10 mouse cellular contexts compared by ENCODE assay signal in the genomic region with DNA sequence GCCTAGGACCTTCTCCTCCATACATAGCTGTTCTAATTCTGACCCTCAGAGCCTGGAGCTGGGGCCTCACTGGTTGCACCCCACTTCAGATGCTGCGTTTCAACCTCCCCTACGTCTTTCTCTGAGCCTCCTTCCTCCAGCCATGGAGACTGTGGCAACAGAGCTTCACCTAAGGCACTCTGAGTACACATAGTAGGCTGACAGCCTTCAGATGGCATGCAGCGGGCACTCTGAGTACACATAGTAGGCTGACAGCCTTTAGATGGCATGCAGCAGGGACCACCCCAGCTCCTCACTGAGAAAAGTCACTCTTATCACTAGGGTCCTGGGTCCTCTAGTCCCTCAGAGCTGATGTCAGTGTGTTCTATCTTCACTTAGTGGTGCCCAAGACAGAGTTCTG.
DNase-seq lines count a peak whose midpoint lies in the region; ATAC-seq lines count a peak whose summit lies in the region.
"Had no signal": no experiment of that assay in that cellular context is flagged by ENCODE, and none has a peak within 500 bp of the region (broad histone marks: within the 10 kb centered on the region; RNA-seq: fewer than 3 reads in every experiment).

No protein-coding gene starts in this region.

- H3K9me3 ChIP-seq in midbrain, embryonic 10.5 days (replicated peaks), result no peaks in the 10 kb centered on the region
- H3K9me3 ChIP-seq in midbrain, embryonic 11.5 days (ENCODE audit: control insufficient read depth, low read length), result no peaks in the 10 kb centered on the region
- 0 out of 2 replicates have a peak, but pooled peaks cover 4% of the 10 kb centered on the region for H3K9me3 ChIP-seq in forebrain, embryonic 16.5 days (ENCODE audit: control insufficient read depth, low read length)
- H3K9me3 ChIP-seq in limb, embryonic 10.5 days (replicated peaks), result no peaks in the 10 kb centered on the region
- no peaks in the 10 kb centered on the region for H3K9me3 ChIP-seq in neural tube, embryonic 13.5 days
- H3K9me3 ChIP-seq in kidney, embryonic 14.5 days (ENCODE audit: control insufficient read depth, low read length), result no peaks in the 10 kb centered on the region
- H3K9me3 ChIP-seq: heart, embryonic 15.5 days had no signal

- no peak overlapping the region for H3K4me3 ChIP-seq in midbrain, embryonic 10.5 days
- no peak overlapping the region for H3K4me3 ChIP-seq in midbrain, embryonic 11.5 days (ENCODE audit: low read depth, low read length)
- no peak overlapping the region for H3K4me3 ChIP-seq in forebrain, embryonic 16.5 days (replicated peaks; ENCODE audit: low read length)
- H3K4me3 ChIP-seq in limb, embryonic 10.5 days, result no peak overlapping the region
- no peak overlapping the region for H3K4me3 ChIP-seq in neural tube, embryonic 13.5 days
- H3K4me3 ChIP-seq in kidney, embryonic 14.5 days (ENCODE audit: low read length), result no peak overlapping the region
- H3K4me3 ChIP-seq: erythroblast, embryonic 14.5 days; heart, embryonic 15.5 days had no signal

- peaks cover 19% of the 10 kb centered on the region for H3K4me1 ChIP-seq in midbrain, embryonic 10.5 days
- H3K4me1 ChIP-seq in midbrain, embryonic 11.5 days (ENCODE audit: control insufficient read depth, insufficient read depth, low read length), result peaks cover 8% of the 10 kb centered on the region; the same call in 1 of the 2 replicates
- peaks cover 17% of the 10 kb centered on the region for H3K4me1 ChIP-seq in forebrain, embryonic 16.5 days (replicated peaks; ENCODE audit: control insufficient read depth, insufficient read depth, low read length)
- H3K4me1 ChIP-seq in limb, embryonic 10.5 days, result peaks cover 26% of the 10 kb centered on the region
- H3K4me1 ChIP-seq in neural tube, embryonic 13.5 days (replicated peaks), result peaks cover 18% of the 10 kb centered on the region
- no peaks in the 10 kb centered on the region for H3K4me1 ChIP-seq in kidney, embryonic 14.5 days (ENCODE audit: control insufficient read depth, insufficient read depth, low read length)
- H3K4me1 ChIP-seq: heart, embryonic 15.5 days had no signal

- ATAC-seq in midbrain, embryonic 11.5 days (ENCODE audit: low FRiP score), result no peak
- ATAC-seq in forebrain, embryonic 16.5 days, result no peak
- ATAC-seq in neural tube, embryonic 13.5 days (ENCODE audit: low read depth), result peak; percentile 16; the same call in 1 of the 2 replicates
- no peak for ATAC-seq in kidney, embryonic 14.5 days (ENCODE audit: low FRiP score, low TSS enrichment)

- DNase-seq in midbrain, embryonic 10.5 days (ENCODE audit: low spot score), result no peak
- no peak for DNase-seq in midbrain, embryonic 11.5 days (ENCODE audit: low spot score, missing footprints)
- no peak for DNase-seq in limb, embryonic 10.5 days (ENCODE audit: low spot score)
- no peak for DNase-seq in kidney, postnatal 4 days
- no peak for DNase-seq in c-Kit-positive CD71-positive TER-119-positive erythroid progenitor cells, embryonic 14.5 days (ENCODE audit: low spot score)

- WGBS in midbrain, embryonic 10.5 days, result 88% methylated on average over 3 of the region's 3 CpGs
- WGBS in midbrain, embryonic 11.5 days, result 90% methylated on average over 3 of the region's 3 CpGs
- WGBS in forebrain, embryonic 16.5 days, result 88% methylated on average over 3 of the region's 3 CpGs
- WGBS in limb, embryonic 10.5 days, result 87% methylated on average over 3 of the region's 3 CpGs
- 91% methylated on average over 3 of the region's 3 CpGs for WGBS in neural tube, embryonic 13.5 days
- WGBS in kidney, embryonic 14.5 days, result 86% methylated on average over 3 of the region's 3 CpGs

- H3K27me3 ChIP-seq in midbrain, embryonic 10.5 days (ENCODE audit: low read depth, poor library complexity, severe bottlenecking), result no peaks in the 10 kb centered on the region
- no peaks in the 10 kb centered on the region for H3K27me3 ChIP-seq in midbrain, embryonic 11.5 days (ENCODE audit: control insufficient read depth, insufficient read depth, low read length)
- H3K27me3 ChIP-seq in forebrain, embryonic 16.5 days (replicated peaks; ENCODE audit: control insufficient read depth, insufficient read depth, low read length), result no peaks in the 10 kb centered on the region
- H3K27me3 ChIP-seq in limb, embryonic 10.5 days (ENCODE audit: low read depth, poor library complexity, severe bottlenecking), result peaks cover 26% of the 10 kb centered on the region
- H3K27me3 ChIP-seq in neural tube, embryonic 13.5 days, result no peaks in the 10 kb centered on the region
- no peaks in the 10 kb centered on the region for H3K27me3 ChIP-seq in kidney, embryonic 14.5 days (ENCODE audit: control insufficient read depth, insufficient read depth, low read length)

- H3K9ac ChIP-seq in midbrain, embryonic 11.5 days (ENCODE audit: low read length), result no peak overlapping the region
- peak overlapping the region; percentile 22; the same call in 1 of the 2 replicates for H3K9ac ChIP-seq in forebrain, embryonic 16.5 days (replicated peaks; ENCODE audit: low read depth, low read length)
- peak overlapping the region; percentile 38; the same call in 1 of the 2 replicates for H3K9ac ChIP-seq in neural tube, embryonic 13.5 days
- no peak overlapping the region; the same call in 1 of the 2 replicates for H3K9ac ChIP-seq in kidney, embryonic 14.5 days (ENCODE audit: low read depth, low read length)
- H3K9ac ChIP-seq: heart, embryonic 15.5 days had no signal

- no peaks in the 10 kb centered on the region for H3K36me3 ChIP-seq in midbrain, embryonic 10.5 days
- no peaks in the 10 kb centered on the region for H3K36me3 ChIP-seq in midbrain, embryonic 11.5 days (ENCODE audit: control insufficient read depth, insufficient read depth, low read length)
- no peaks in the 10 kb centered on the region for H3K36me3 ChIP-seq in forebrain, embryonic 16.5 days (ENCODE audit: control insufficient read depth, insufficient read depth)
- no peaks in the 10 kb centered on the region for H3K36me3 ChIP-seq in limb, embryonic 10.5 days
- no peaks in the 10 kb centered on the region for H3K36me3 ChIP-seq in neural tube, embryonic 13.5 days
- H3K36me3 ChIP-seq in kidney, embryonic 14.5 days (ENCODE audit: control insufficient read depth, insufficient read depth, low read length), result no peaks in the 10 kb centered on the region
- H3K36me3 ChIP-seq: heart, embryonic 15.5 days had no signal

- peak overlapping the region; percentile 77; the same call in 1 of the 2 replicates for H3K27ac ChIP-seq in midbrain, embryonic 10.5 days (replicated peaks)
- no peak overlapping the region for H3K27ac ChIP-seq in midbrain, embryonic 11.5 days (ENCODE audit: low read depth, low read length)
- peak overlapping the region; percentile 32; the same call in 1 of the 2 replicates for H3K27ac ChIP-seq in forebrain, embryonic 16.5 days (ENCODE audit: low read length)
- peak overlapping the region; percentile 53 for H3K27ac ChIP-seq in limb, embryonic 10.5 days
- H3K27ac ChIP-seq in neural tube, embryonic 13.5 days (replicated peaks), result peak overlapping the region; percentile 72
- H3K27ac ChIP-seq in kidney, embryonic 14.5 days (ENCODE audit: low read depth, low read length), result no peak overlapping the region
- H3K27ac ChIP-seq: heart, embryonic 15.5 days had no signal

- H3K4me2 ChIP-seq in midbrain, embryonic 11.5 days, result no peak overlapping the region
- no peak overlapping the region for H3K4me2 ChIP-seq in forebrain, embryonic 16.5 days (ENCODE audit: low read length)
- no peak overlapping the region for H3K4me2 ChIP-seq in neural tube, embryonic 13.5 days
- H3K4me2 ChIP-seq in kidney, embryonic 14.5 days (replicated peaks; ENCODE audit: low read depth, low read length), result no peak overlapping the region
- H3K4me2 ChIP-seq: heart, embryonic 15.5 days had no signal

Comparison
In these comparisons a context has a peak if more than half of its experiments do, and no peak if none do; other contexts are left out.
1. H3K27ac ChIP-seq: peak in midbrain, embryonic 10.5 days (single experiment), forebrain, embryonic 16.5 days (single experiment), limb, embryonic 10.5 days (single experiment) and neural tube, embryonic 13.5 days (single experiment); none in midbrain, embryonic 11.5 days (single experiment) and kidney, embryonic 14.5 days (single experiment).
2. H3K9ac ChIP-seq: peak in forebrain, embryonic 16.5 days (single experiment) and neural tube, embryonic 13.5 days (single experiment); none in midbrain, embryonic 11.5 days (single experiment) and kidney, embryonic 14.5 days (single experiment).